Mouse (Mus musculus) megakaryocyte, embryonic 14.5 days (primary cell): ENCODE measurements at regions not wholly inside any gene's neighbourhood (a gene's known extent, or its start where the extent isn't known, plus 50 kb on each side); places are given as distances from the start of the nearest gene placed in this dataset.

Source experiments
- FLI1 ChIP-seq: IDR thresholded peaks from 2 replicates; pipeline ENCODE4 v1.6.1; 2012; ENCODE audit warnings: low read length, inconsistent platforms, mixed read lengths
- GATA1 ChIP-seq: IDR thresholded peaks from 3 replicates; pipeline ENCODE4 v1.6.1; 2012; ENCODE audit warnings: mixed read lengths, low read length, inconsistent platforms, borderline replicate concordance

- TF ChIP-seq GATA1: no peak
- TF ChIP-seq FLI1: no peak
These were observed 81.4 kb upstream of the Hand1 start for GRCm38 (mm10) chr11:57913801-57914560.
